Mouse (Mus musculus) splenic B cell, adult 2 months (primary cell): ENCODE measurements around the gene Sugct.
"Not testable (repeated sequence)": the region's sequence is repeated elsewhere in the genome, so short reads cannot be mapped to it uniquely, and the experiment has no call there.

Source experiments
- DNase-seq: peaks from one replicate; pipeline ENCODE4 v3.0.0-alpha.2; 2011; ENCODE audit warnings: low read depth, low spot score
- H3K27me3 ChIP-seq: 2 replicates; pipeline ENCODE4 v1.6.1; 2012; ENCODE audit warnings: mild to moderate bottlenecking, low read length, moderate library complexity, mixed read lengths; ENCODE audit not compliant: control insufficient read depth, poor library complexity, insufficient read depth, severe bottlenecking
- H3K36me3 ChIP-seq: 2 replicates; pipeline ENCODE4 v1.6.1; 2012; ENCODE audit warnings: mild to moderate bottlenecking, low read length, moderate library complexity, mixed read lengths; ENCODE audit not compliant: control insufficient read depth, poor library complexity, insufficient read depth, severe bottlenecking

Gene Sugct

DNA sequence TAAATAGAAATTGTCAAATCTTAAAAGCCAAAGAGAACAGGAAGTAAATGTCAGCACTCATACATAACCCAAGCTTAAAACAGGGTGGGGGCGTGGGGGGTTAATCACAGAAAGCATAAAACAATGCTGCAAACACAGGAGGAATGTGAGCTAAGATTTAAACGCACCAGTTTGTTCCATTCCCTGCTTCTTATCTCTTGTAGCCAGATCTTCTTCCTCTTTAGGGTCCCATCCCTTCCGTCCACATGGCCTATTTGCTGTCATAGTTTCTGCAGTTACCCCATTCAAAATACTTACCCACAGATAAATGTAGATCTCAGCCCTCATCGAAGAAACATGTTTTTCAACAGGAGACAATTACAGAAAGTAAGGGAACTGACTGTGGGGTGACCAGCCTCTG is 160.9 kb downstream of the Sugct start:
- DNase-seq: no peak
- Histone ChIP-seq H3K27me3 (no peaks in the 10 kb centered on the region), H3K36me3 (no peaks in the 10 kb centered on the region)

DNA sequence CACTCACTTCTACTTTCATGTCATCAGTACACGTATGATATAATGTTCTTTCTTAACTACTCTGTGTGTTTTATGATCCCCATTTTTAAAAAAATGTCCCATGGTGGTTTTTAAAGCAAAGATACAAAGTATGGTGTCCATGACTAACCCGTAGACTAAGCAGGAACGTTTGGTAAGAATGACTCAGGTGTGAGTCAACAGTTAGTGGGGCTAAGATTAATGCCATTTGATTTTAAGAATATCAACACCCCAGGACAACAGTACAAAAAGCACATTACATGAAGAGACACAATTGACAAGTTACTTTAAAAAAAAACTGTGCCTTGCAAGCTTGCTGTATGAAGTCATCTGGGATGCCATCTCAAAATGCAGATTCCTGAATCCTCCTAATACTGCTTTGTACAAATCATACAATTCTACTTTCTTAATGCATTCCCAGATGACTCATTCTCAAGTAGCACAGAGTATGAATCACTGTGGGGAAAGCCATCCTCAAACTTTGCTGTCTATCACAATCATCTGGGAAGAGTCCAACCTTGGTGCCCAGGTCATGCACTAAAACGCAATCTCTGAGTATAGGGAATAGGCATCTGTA is 184.1 kb downstream of the Sugct start:
- Histone ChIP-seq H3K36me3 (no peaks in the 10 kb centered on the region), H3K27me3 (no peaks in the 10 kb centered on the region)
- no peak for DNase-seq

DNA sequence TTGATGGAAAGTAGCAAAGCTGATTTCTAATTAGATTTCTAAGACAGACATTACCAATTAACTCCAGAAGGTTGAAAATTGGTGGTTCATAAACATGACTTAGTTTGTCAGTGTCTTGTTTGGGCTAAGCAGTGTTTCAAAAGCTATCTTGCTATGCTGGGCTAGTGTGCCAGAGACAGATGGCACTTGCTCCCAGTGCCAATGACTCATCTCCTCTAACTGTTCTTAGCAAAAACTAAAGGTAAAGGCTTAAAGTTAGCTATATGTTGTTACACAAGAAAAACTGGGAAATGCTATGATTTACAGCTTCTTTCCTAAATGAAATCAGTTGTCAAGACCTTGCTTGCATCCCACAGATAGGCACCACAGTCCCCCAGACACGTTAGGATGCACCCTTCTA is 200.4 kb downstream of the Sugct start:
- no peak for DNase-seq
- Histone ChIP-seq H3K36me3 (no peaks in the 10 kb centered on the region), H3K27me3 (no peaks in the 10 kb centered on the region)

DNA sequence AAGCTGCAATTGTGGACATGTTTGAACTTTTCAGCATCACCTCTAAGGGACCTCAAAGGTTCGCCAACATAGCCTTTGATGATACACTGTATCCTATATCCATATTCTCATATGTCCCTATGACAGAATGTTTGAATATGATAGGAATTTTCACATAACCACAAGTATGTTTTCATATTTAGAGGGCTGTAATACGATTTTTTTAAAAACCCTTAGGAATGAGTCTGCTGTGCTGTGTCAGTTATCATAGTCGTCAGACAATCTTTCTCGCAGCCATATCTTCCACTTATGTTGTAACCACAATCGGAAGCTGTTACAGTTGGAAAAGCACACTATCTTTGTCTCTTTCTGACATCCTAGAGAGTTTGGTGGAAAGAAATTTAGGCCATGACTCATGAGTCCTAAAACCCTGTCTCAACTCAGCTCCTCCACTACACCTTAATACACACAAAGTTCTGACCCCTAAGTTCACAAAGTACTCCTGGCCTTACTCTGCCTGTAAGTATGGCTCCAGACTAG is 201.2 kb downstream of the Sugct start:
- Histone ChIP-seq H3K27me3 (no peaks in the 10 kb centered on the region), H3K36me3 (no peaks in the 10 kb centered on the region)
- DNase-seq: no peak

DNA sequence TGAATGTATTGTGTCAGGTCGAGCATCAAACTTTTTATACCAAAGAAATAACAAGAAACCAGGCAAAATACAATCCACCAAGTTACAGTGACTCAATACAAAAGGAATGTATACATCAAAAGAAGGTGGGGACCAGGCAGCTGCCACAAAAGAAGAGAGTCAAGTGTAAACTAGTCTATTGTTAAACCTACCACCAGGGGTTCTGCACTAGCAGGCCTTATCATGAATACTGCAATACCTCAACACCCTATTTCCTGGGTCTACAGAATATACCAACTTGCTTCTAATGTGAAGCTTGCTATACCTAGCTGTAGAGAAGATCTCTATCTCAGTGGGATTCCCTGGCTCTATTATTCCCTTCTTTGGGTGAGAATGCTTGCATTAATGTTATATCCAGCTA is 237.4 kb downstream of the Sugct start:
- not testable (repeated sequence) for H3K27me3 ChIP-seq, DNase-seq, H3K36me3 ChIP-seq

DNA sequence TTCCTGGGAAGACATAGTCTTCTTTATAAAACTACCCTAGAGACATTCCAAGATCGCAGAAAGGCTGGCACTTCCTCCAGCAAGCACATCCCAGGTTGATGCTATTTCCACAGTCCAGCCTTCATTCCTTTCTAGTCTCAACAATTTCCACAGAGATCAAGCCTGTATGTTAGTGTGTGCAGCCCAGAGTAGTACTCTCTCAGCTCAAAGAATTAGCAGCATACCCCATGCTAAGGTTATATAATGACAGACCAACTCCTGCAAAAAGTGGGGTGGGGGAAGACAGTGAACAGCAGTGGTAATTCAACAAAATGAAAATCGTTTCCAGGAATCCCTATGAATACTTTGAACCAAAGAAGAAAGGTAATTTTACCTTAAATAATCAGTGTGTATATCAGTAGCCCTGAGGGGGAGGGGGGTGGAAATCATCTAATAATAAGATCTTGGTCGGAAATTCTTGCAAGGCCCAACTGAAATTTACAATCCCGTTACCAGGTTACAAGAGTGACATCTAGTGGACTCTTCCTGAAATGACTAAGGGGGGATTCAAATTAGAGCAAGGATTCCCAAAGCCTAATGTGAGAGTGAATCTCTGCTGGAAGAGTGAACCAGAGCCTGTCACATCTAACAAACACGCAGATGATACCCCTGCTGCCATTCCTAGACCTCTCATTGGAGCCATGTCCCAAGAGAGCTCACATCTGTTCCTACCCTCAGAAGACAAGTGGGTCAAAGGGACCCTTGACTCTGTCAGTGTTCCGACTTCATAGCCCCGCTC is 263.0 kb downstream of the Sugct start:
- peak; percentile 48 for DNase-seq
- Histone ChIP-seq H3K27me3 (no peaks in the 10 kb centered on the region), H3K36me3 (no peaks in the 10 kb centered on the region)

DNA sequence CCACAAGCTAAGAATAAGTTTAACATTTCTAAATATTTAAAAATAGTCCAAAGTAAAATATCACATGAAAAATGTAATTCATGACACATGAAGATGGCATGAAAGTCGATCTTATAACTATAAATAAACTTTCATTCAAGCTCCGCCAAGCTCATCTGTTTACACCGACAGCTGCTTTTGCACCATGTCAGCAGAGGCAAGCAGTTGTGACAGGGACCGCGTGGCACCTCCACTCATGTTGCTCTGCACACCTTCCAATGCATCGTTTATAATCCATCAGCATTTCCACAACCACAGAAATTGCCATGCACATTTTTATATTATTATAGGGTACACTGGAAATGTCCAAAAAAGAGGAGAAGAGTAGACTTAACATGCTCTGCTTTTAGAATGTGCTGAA is 273.5 kb downstream of the Sugct start:
- H3K27me3 ChIP-seq: no peaks in the 10 kb centered on the region
- no peaks in the 10 kb centered on the region for H3K36me3 ChIP-seq
- DNase-seq: no peak

DNA sequence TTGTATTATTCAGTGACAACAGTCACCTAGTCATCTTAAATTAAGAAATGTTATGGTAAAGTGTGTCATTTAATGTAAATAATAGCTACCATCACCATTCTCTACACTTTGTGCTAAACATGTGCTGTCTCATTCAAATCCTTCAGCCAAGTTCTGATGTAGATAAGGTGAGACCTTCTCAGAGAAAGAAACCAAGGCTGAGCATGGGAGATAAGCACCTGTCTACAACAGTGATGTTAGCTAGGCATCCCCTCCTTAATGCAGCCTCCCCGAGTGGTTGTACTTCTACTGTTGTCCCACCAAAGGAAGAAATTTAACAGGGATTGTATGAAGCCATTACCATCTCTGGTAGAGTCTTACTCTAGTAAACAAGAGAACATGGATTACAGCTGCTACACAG is 274.8 kb downstream of the Sugct start:
- no peak for DNase-seq
- Histone ChIP-seq H3K27me3 (no peaks in the 10 kb centered on the region), H3K36me3 (no peaks in the 10 kb centered on the region)

DNA sequence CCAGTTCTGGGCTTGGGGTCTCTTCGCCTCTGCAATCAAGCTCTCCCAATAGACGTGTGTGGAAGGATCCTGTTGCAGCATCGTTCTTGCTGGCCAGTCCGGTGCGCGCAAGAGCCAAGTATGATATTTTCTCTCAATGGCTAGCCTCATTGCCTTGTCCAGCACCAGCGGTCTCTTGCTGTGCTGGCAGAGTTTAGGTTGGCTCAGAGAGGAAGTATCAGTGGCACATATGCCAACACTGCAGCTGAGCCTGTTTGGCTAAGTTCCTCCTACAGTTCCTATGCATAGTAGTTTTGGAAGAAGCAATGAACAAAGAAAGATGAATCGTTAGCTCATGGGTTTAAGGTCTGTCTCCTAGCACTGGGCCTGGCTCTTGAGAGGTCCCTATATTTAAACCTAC is 352.5 kb downstream of the Sugct start:
- DNase-seq: no peak
- H3K27me3 ChIP-seq: no peaks in the 10 kb centered on the region
- no peaks in the 10 kb centered on the region for H3K36me3 ChIP-seq

DNA sequence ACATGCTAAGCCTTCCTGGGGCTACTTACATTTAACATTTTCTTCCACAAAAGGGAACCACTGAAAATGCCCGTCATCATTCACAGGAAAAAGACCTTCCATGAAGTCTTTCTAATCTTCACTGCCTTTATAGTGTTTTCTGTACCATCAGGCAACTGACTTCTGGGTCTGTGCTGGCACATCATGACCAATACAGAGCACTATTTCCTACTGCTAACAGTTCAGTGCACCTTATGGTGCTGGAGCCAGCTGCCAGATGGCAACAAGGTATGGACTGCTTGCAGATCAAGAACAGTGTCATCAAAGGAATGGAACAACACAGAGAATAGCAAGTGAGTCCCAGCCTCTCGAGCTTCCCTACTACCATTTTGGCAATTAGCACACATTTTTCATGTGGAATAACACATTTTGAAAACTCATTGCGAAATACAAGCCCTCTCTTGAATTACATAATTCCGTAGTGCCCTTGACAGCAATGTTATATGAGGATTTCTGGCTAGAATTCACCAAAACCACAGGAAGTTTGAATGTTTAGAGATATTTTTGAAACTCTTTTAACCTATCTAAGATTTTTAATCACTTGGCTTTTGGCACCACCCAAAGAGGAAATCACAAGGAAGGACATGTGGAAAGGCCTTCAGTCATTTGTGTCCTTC is 359.3 kb downstream of the Sugct start:
- DNase-seq: no peak
- H3K27me3 ChIP-seq: no peaks in the 10 kb centered on the region
- no peaks in the 10 kb centered on the region for H3K36me3 ChIP-seq

DNA sequence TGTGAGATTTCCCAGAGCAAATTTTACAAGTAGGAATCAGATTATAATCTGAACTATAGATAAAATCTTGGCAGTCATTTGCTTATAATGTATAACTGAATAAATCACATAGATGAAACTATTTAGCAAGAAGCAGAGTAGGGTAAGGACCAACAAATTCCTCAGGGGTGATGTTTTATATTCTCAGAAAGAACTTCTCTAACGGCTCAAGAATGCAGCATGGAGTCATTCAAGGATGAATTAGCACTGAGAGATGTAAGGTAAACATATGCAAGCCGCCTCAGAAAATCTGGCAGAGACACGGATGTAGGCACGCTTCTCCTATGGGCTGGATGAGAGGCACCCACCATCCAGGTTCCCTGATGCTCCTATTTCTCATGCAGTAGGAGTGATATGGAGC is 368.5 kb downstream of the Sugct start:
- no peak for DNase-seq
- H3K27me3 ChIP-seq: no peaks in the 10 kb centered on the region
- H3K36me3 ChIP-seq: no peaks in the 10 kb centered on the region

DNA sequence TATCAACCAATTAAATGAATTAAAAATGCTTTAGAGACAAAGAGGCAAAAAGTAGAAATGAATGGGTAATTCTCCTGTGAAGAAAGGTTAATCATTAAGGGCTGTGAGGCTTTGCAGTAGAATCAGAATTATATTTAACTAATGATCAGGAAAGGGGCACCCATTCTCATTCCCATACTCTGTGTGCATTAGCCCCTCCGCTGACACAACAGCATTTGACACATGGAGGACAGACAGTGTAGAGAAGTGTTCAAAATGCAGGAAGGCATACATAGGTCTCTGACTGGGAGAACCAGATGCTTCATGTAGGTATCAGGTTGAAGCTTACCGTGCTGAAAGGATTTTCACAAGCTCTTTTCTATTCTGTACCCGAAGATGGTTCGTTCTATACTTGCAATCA is 393.8 kb downstream of the Sugct start:
- DNase-seq: no peak
- Histone ChIP-seq H3K27me3 (no peaks in the 10 kb centered on the region), H3K36me3 (no peaks in the 10 kb centered on the region)

DNA sequence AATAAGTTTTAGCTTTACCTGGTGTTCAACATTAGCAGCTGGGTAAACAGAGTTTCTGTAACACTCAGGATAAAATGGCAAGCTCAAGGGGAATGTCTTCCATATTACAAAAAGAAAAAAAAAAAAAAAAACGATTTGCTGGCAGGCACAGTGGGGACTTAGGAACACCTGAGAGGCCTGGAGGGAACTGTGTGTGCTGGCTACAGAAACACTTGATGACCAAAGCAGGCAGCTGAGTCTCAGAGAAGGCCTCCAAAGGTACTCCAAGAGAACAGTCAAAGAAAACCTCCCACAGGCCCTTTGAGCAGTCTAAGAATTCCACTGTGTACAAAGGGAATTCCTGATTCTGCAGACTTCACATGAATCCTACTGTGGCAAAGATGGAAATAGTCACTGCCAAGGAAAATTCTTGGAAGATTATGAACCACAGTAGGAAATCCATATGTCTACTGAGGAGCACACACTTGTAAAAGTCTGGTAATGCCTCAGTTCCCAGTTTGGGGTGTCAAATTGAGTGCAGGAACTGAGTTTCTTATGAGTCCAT is 397.8 kb downstream of the Sugct start:
- DNase-seq: no peak
- Histone ChIP-seq H3K36me3 (no peaks in the 10 kb centered on the region), H3K27me3 (no peaks in the 10 kb centered on the region)

DNA sequence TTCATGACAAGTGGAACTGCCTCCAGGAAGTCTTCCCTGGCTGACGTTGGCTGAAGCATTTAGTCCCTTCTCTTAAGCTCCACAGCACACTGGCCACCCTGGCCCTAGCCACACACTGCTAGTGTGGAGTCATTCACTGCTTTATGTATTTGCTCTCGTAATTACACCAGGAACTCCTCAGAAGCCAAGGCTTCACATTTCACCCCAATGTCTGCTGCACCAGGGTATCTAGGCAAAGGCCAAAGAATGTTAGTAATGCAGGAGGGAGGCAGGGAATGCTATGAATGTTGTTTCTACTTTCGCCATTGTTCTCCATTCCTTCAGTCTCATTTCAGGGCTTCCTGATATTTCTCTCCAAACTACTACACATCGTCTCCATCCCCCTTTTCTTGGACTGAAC is 398.4 kb downstream of the Sugct start:
- Histone ChIP-seq H3K36me3 (no peaks in the 10 kb centered on the region), H3K27me3 (no peaks in the 10 kb centered on the region)
- no peak for DNase-seq

DNA sequence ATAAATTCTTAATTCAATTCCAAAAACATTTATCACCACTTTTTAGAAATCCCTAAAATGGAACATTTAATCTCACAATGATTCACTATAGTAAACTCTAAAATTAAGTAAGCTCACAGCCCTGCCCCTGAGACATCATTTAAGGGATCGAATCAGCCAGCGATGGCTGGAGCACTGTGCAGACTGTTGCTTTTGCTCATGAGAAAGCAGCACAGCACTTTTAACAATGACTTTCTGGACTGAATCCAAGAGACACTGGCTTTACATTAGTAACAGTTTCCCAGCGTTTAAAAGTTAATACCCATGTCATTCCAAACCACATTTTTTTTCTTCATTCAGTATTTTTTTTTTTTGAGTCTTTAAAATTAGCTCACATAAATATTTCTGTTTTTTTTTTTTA is 398.9 kb downstream of the Sugct start:
- H3K36me3 ChIP-seq: no peaks in the 10 kb centered on the region
- DNase-seq: no peak
- no peaks in the 10 kb centered on the region for H3K27me3 ChIP-seq
